8 mouse cellular contexts compared by ENCODE assay signal in the genomic region with DNA sequence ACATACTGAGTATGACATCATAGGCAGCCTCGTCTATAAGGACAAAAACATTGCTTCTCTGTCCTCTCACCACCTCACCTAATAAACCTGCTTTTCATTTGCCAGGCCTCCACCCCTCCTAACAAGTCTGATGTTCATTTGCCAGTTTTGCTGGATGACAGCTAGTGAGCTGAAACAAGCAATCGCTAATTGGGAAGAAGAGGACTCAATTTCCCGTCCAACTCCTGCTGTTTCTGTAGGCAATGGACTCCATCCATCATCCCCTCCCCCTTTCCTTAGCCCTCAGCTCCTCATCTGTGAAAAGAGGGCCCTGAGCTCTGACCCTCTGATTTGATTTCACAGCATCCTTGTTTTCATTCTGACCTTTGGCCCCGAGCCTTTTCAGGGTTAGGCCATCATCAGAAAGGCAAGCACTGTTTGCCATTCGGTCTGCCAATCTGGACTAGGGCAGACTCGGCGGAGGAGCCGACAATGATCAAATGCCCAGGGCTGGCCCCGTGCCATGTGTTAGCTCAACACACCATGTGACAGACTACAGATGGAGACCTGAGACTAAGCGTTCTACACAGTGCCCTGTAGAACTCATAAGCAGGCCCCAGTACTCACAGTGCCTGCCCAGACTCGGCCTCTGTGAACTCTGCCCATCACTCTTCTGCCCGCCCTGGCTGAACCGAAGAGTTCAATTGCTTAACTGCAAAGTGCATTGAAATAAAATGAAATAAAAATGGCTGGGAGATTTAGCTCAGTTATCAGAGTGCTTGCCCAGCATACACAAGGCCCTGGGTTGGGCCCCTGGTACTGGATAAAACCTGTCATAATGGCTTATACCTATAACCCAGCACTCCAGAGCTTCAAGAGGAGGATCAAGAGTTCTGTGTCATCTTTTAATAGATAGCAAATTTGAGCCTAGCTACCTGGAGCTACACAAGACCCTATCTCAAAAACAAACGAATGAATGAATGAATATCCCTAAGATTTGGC.
DNase-seq lines count a peak whose midpoint lies in the region; ATAC-seq and TF ChIP-seq lines count a peak whose summit lies in the region.

No protein-coding gene starts in this region.

- 0 out of 2 replicates have a peak, but pooled peaks have one; percentile 39 for ATAC-seq in heart, embryonic 11.5 days (replicated peaks; ENCODE audit: insufficient number of reproducible peaks, low FRiP score, low TSS enrichment)
- ATAC-seq in limb, embryonic 14.5 days (ENCODE audit: low FRiP score, low read depth), result no peak
- no peak for ATAC-seq in erythroblast, adult 5-6 weeks (replicated peaks; ENCODE audit: low FRiP score, poor library complexity, severe bottlenecking)

- no peaks in the 10 kb centered on the region for H3K36me3 ChIP-seq in heart, embryonic 11.5 days (ENCODE audit: control insufficient read depth, insufficient read depth, low read length)
- no peaks in the 10 kb centered on the region for H3K36me3 ChIP-seq in limb, embryonic 14.5 days (ENCODE audit: control insufficient read depth, insufficient read depth, low read length)

- WGBS in heart, embryonic 11.5 days (ENCODE audit: insufficient replicate concordance), result 68% methylated on average over 14 of the region's 14 CpGs
- WGBS in limb, embryonic 14.5 days, result 55% methylated on average over 14 of the region's 14 CpGs

- no peaks in the 10 kb centered on the region for H3K9me3 ChIP-seq in heart, embryonic 11.5 days (replicated peaks; ENCODE audit: control insufficient read depth, low read length)
- H3K9me3 ChIP-seq in limb, embryonic 14.5 days (ENCODE audit: control insufficient read depth, low read length), result no peaks in the 10 kb centered on the region

- no peak overlapping the region for H3K9ac ChIP-seq in heart, embryonic 11.5 days (ENCODE audit: low read depth, low read length)
- H3K9ac ChIP-seq in limb, embryonic 14.5 days (ENCODE audit: low read depth, low read length, severe bottlenecking), result no peak overlapping the region

- no peak for DNase-seq in heart, adult 8-10 months (ENCODE audit: low spot score)
- peak; percentile 98 to 99 for DNase-seq in cerebellum, postnatal 14 days
- peak; percentile 45 to 55 for DNase-seq in frontal cortex, postnatal 36 days (ENCODE audit: low spot score in 2 of 2)
- DNase-seq in kidney, postnatal 4 days, result peak; percentile 33 to 47
- peak; percentile 6 for DNase-seq in limb, embryonic 14.5 days (ENCODE audit: low spot score)
- DNase-seq in right cerebral cortex, adult 18-20 months, result peak; percentile 78

- H3K4me3 ChIP-seq in heart, embryonic 11.5 days (ENCODE audit: low read depth, low read length), result no peak overlapping the region
- no peak overlapping the region for H3K4me3 ChIP-seq in limb, embryonic 14.5 days (replicated peaks; ENCODE audit: low read length)

- no peaks in the 10 kb centered on the region for H3K27me3 ChIP-seq in heart, embryonic 11.5 days (ENCODE audit: control insufficient read depth, insufficient read depth, low read length)
- no peaks in the 10 kb centered on the region for H3K27me3 ChIP-seq in limb, embryonic 14.5 days (ENCODE audit: control insufficient read depth, insufficient read depth, low read length)

- no peaks in the 10 kb centered on the region for H3K4me1 ChIP-seq in heart, embryonic 11.5 days (ENCODE audit: control insufficient read depth, insufficient read depth, low read length)
- H3K4me1 ChIP-seq in limb, embryonic 14.5 days (ENCODE audit: control insufficient read depth, insufficient read depth, low read length), result no peaks in the 10 kb centered on the region

- TF ChIP-seq POLR2A in limb, embryonic 14.5 days (IDR thresholded peaks at IDR 0.05; ENCODE audit: borderline replicate concordance, extremely low read depth, insufficient read depth, insufficient read length), result no peak

- H3K27ac ChIP-seq in heart, embryonic 11.5 days (ENCODE audit: low read depth, low read length), result no peak overlapping the region
- no peak overlapping the region for H3K27ac ChIP-seq in limb, embryonic 14.5 days (replicated peaks; ENCODE audit: low read depth, low read length)

- no peak overlapping the region for H3K4me2 ChIP-seq in heart, embryonic 11.5 days
- H3K4me2 ChIP-seq in limb, embryonic 14.5 days (replicated peaks; ENCODE audit: low read depth, low read length, severe bottlenecking), result no peak overlapping the region
